Mouse (Mus musculus) lung, embryonic 16.5 days (tissue): Measurements from ENCODE around the gene Iqce. TPM values are rescaled to one million over a fixed set of nuclear protein-coding genes. Genes with fewer than 3 reads are reported as not detected.

Experiments
- ATAC-seq: fragments of 200-750 bp; cut with Nextera tagmentation; 2 replicates; pipeline ENCODE4 v1.8.0; 2017; ENCODE audit warnings: low read depth, mild to moderate bottlenecking, moderate library complexity
- H3K27ac ChIP-seq: fragments of 300-500 bp; sonication (generic); 2 replicates; pipeline ENCODE4 v1.5.1; 2014; ENCODE audit warnings: mild to moderate bottlenecking, control low read depth, low read length
- H3K27me3 ChIP-seq: fragments of 300-500 bp; sonication (generic); 2 replicates; pipeline ENCODE4 v1.6.1; 2014; ENCODE audit warnings: low read depth, low read length, mixed read lengths; ENCODE audit not compliant: control insufficient read depth, insufficient read depth
- H3K36me3 ChIP-seq: fragments of 300-500 bp; sonication (generic); 2 replicates; pipeline ENCODE4 v1.6.1; 2014; ENCODE audit warnings: low read length; ENCODE audit not compliant: control insufficient read depth, insufficient read depth
- H3K4me1 ChIP-seq: fragments of 300-500 bp; sonication (generic); replicated peaks from 2 replicates; pipeline ENCODE4 v1.6.1; 2014; ENCODE audit warnings: low read length, mixed read lengths; ENCODE audit not compliant: control insufficient read depth, insufficient read depth
- H3K4me2 ChIP-seq: fragments of 300-500 bp; sonication (generic); 2 replicates; pipeline ENCODE4 v1.6.1; 2014; ENCODE audit warnings: low read depth, low read length, control low read depth
- H3K4me3 ChIP-seq: fragments of 300-500 bp; sonication (generic); 2 replicates; pipeline ENCODE4 v1.5.1; 2014; ENCODE audit warnings: mild to moderate bottlenecking, low read length, control low read depth
- H3K9ac ChIP-seq: fragments of 300-500 bp; sonication (generic); 2 replicates; pipeline ENCODE4 v1.6.1; 2014; ENCODE audit warnings: low read length, control low read depth
- H3K9me3 ChIP-seq: fragments of 300-500 bp; sonication (generic); 2 replicates; pipeline ENCODE4 v1.6.1; 2016; ENCODE audit warnings: low read length; ENCODE audit not compliant: control insufficient read depth
- WGBS: fragments of 180-500 bp; shearing (Covaris S2); extraction: QIAGEN DNeasy Blood & Tissue Kit; methylation state at CpG from one replicate; pipeline ENCODE4 v1.1.7; 2014; 5-methylcytosine and 5-hydroxymethylcytosine counted together
- polyA plus RNA-seq: library from polyadenylated mRNA; unstranded; fragments of >200 nt; fragmentation: Nextera tagmentation; extraction: Ambion mirVana; gene quantifications from 2 replicates; pipeline ENCODE4 v1.2.1, GENCODE M21; 2015

Iqce gene
- polyA plus RNA-seq, 1 experiment from 2014 or later, result 21.5 TPM

DNA sequence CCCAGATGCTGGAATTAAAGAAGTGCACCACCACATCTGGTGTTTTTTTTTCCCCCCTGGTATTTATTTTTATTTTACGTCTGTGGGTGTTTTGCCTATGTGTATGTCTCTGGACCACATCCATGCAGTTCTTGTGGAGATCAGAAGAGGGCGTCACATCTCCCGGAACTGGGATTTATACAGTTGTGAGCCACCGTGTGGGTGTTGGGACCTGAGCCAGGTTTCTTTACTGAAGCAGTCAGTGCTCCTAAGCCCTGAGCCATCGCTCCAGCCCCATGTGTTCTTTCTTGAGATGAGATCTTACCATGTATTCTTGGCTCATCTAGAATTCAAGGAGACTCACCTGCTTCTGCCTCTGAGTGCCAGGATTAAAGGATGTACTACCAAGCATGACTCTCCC lies 8.9 kb upstream of the Iqce start:
- H3K4me2 ChIP-seq, result no peak overlapping the region
- WGBS, result 81% methylated on average over 5 of the region's 5 CpGs
- H3K4me3 ChIP-seq, result no peak overlapping the region
- H3K9ac ChIP-seq, result no peak overlapping the region
- H3K27me3 ChIP-seq, result no peaks in the 10 kb centered on the region
- peaks cover 1% of the 10 kb centered on the region for H3K4me1 ChIP-seq
- H3K36me3 ChIP-seq, result peaks cover 30% of the 10 kb centered on the region
- no peaks in the 10 kb centered on the region for H3K9me3 ChIP-seq
- no peak for ATAC-seq
- H3K27ac ChIP-seq, result no peak overlapping the region

DNA sequence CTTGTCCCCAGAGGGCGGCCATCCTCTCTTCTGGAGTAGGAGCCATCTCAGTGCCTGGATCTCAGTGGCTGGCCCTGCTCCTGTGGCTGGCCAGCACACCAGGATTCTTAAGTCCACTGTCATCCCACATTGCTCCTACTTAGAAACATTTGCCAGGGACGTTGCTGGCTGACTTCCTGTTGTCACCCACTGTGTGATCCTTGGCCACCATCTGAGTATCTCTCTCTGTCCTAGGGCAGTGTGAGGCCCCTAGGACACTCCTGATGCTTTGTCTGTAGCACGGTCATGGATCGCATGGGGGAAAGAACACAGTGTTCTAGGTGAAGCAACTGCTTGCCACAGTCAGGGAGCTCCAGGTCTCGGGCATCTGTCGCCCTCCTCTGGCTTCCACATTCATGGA lies 8.1 kb upstream of the Iqce start:
- no peak for ATAC-seq

DNA sequence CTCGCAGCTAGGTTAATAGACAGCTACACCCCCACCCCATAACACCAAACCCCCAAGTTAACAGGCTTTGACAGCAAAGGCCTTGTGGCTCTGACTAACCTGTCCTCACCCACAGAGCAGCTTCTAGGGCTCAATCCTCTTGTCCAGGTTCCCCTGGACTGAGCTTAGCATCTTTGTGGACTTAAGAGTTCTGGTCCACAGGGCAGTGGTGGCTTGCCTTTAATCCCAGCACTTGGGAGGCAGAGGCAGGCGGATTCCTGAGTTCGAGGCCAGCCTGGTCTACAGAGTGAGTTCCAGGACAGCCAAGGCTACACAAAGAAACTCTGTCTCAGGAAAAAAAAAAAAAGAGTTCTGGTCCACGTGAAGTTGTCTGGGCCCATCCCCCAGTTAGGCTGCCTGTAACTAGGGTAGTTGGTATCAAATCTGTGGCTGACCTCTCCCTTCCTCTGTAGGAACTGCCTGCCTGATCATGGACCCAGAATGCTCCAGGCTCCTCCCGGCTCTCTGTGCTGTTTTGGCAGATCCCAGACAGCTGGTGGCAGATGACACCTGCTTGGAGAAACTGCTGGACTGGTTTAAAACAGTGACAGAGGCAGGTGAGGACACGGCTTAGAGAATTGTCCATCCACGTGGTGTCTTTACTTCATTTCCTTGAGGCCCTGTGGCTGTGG lies 3.5 kb upstream of the Iqce start:
- no peaks in the 10 kb centered on the region for H3K27me3 ChIP-seq
- H3K9ac ChIP-seq, result peak overlapping the region; percentile 84
- H3K27ac ChIP-seq, result peak overlapping the region; percentile 82
- WGBS, result 49% methylated on average over 7 of the region's 7 CpGs
- peak overlapping the region; percentile 87 for H3K4me2 ChIP-seq
- no peaks in the 10 kb centered on the region for H3K9me3 ChIP-seq
- no peak for ATAC-seq
- H3K4me1 ChIP-seq, result peaks cover 22% of the 10 kb centered on the region
- peaks cover 7% of the 10 kb centered on the region; the same call in 1 of the 2 replicates for H3K36me3 ChIP-seq
- peak overlapping the region; percentile 77 for H3K4me3 ChIP-seq

More for the DNA sequence above, 8.1 kb upstream of the Iqce start:
- Histone ChIP-seq H3K4me1 (peaks cover 9% of the 10 kb centered on the region), H3K9ac (no peak overlapping the region), H3K36me3 (peaks cover 25% of the 10 kb centered on the region), H3K27me3 (no peaks in the 10 kb centered on the region), H3K9me3 (no peaks in the 10 kb centered on the region), H3K4me3 (no peak overlapping the region), H3K4me2 (no peak overlapping the region), H3K27ac (no peak overlapping the region)
- 90% methylated on average over 6 of the region's 6 CpGs for WGBS

DNA sequence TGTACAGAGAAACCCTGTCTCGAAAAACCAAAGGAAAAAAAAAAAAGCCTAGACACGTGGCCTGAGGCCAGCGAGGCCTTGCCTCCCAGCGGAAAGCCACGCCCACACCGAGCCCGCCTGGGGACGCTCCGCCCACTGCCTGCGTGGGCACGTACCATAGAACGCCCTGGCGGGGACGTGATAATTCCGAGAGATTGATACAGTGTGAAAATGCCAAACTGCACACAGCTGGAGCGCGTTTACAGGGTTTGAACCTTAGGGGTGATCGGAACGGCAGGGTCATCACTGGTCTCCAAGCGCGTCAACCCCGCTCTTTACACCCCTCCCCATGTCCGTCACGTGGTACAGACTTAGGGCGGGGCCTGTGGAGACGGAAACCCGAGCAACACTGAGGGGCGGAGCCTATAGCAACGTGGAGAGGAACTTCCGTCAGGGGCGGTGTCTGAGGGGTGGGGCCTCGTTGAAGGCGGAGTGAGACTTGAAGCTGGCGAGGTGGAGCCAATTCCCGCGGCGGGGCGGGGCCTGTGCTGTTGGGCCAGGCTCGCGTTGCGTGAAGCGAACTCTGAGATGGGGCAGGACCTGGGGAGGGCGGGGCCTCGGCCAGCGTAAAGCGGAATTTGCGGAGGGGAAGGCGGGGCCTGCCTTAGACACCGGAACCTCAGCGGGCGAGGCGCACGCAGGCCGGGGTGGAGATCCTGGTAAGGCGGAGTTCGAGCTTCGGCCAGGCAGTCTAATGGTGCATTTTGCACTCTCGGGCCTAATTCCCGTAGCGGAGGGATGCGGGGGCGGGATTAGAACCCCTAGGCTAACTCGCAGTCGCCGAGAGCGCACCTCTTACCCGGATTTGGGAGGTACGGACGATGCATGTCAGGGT lies 2.4 kb upstream of the Iqce start, which contains the start of gene Brat1:
Gene Brat1, plus strand, starts transcription at position 634 of the 874 bp plus-strand sequence.
- under 1% methylated on average over 69 of the region's 69 CpGs for WGBS
- H3K4me1 ChIP-seq, result peaks cover 24% of the 10 kb centered on the region

DNA sequence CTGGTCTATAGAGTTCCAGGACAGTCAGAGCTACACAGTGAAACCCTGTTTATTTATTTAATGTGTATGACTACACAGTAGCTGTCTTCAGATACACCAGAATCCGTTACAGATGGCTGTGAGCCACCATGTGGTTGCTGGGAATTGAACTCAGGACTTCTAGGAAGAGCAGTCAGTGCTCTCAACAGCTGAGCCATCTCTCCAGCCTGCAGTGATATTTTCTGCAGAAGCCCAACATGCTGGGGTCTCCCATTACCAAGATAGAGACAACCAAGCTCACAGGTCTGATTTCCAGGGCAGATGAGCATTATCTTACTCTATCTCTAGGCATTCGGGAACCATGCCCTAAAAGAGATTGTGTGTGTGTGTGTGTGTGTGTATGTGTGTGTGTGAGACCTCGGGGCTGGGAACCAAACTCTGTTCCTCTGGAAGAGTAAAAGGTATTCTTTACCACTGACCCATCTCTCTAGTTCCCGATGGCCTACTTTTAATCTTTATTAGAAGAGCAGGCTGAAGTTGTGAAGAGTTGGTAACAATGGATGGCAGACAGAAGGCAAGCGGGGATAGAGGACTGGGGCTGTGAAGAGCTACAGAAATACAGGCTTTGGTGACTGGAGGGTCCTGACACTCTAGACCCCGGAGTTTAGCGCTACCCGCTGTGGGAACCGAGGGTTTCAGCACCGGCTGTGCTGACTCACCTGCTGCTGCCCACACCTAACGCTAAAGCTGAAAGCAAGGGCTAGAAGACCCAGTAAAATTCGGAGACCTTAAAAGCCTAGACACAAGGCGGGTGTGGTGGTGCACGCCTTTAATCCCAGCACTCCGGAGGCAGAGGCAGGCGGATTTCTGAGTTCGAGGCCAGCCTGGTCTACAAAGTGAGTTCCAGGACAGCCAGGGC lies 1.6 kb upstream of the Iqce start:
- peak overlapping the region; percentile 52 for H3K4me2 ChIP-seq
- WGBS, result 32% methylated on average over 17 of the region's 17 CpGs
- ATAC-seq, result no peak
- H3K9me3 ChIP-seq, result no peaks in the 10 kb centered on the region
- H3K27me3 ChIP-seq, result no peaks in the 10 kb centered on the region
- peak overlapping the region; percentile 25 for H3K9ac ChIP-seq
- peak overlapping the region; percentile 77 for H3K4me3 ChIP-seq
- H3K4me1 ChIP-seq, result peaks cover 24% of the 10 kb centered on the region
- peak overlapping the region; percentile 95 for H3K27ac ChIP-seq
- H3K36me3 ChIP-seq, result no peaks in the 10 kb centered on the region

More for the DNA sequence above, 2.4 kb upstream of the Iqce start, which contains the start of gene Brat1:
- peak within 1 kb of the TSS; percentile 87 for H3K4me2 ChIP-seq
- peak within 1 kb of the TSS; percentile 84 for H3K9ac ChIP-seq
- H3K36me3 ChIP-seq, result no peaks in the 10 kb centered on the region
- H3K27me3 ChIP-seq, result no peaks in the 10 kb centered on the region
- H3K9me3 ChIP-seq, result no peaks in the 10 kb centered on the region
- H3K4me3 ChIP-seq, result peak within 1 kb of the TSS; percentile 77
- peak within 1 kb of the TSS; percentile 95 for H3K27ac ChIP-seq
- peak; percentile 93 for ATAC-seq

DNA sequence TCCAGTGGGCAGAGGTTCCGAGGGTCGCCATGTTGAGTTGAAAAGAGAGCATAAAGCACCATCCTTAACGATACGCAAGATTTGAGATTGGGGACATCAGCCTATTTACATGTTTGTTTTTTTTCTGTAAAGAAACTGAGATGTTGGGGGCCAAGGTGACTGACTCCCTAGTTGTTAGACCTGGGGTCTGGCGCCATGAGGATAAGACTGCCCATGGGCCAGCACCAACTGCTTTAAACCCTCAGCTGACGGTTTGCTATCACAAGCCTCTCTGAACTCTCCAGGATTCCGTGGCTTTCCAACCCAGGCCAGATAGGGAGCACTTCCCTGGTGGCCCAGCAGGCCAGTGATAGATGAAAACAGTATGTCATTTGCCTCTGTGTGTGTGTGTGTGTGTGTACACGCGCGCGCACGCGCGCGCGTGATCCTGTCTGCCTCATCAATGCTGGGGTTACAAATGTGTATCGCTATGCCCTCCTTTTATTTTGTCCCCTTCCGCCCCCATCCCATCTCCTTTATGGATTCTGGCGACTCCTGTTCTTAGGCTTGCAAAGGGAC lies 519 bp upstream of the Iqce start:
- ATAC-seq, result no peak
- H3K36me3 ChIP-seq, result no peaks in the 10 kb centered on the region; the same call in 1 of the 2 replicates
- H3K9me3 ChIP-seq, result no peaks in the 10 kb centered on the region
- H3K27me3 ChIP-seq, result no peaks in the 10 kb centered on the region
- H3K4me1 ChIP-seq, result peaks cover 24% of the 10 kb centered on the region
- H3K9ac ChIP-seq, result peak overlapping the region; percentile 91
- H3K4me3 ChIP-seq, result peak overlapping the region; percentile 88
- WGBS, result 60% methylated on average over 19 of the region's 19 CpGs
- H3K4me2 ChIP-seq, result peak overlapping the region; percentile 89
- peak overlapping the region; percentile 88 for H3K27ac ChIP-seq

DNA sequence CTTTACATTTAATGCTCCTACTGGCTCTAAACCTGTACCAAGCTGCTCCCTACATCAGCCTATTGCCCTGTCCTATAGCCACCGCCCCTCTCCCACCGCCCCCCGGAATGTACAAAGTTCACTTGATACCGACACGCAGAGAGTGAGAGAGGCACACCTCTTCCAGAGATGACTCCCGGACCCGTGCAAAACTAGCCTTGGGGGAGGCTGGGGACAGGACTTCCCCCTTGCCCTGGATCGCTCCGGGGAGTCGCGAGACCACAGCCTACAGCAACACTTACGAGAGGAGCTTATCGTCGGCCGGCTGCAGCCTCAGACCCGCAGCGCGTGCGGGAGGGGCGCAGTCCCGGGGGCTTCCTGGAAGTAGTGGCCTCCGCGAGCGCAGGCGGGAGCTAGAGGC lies 517 bp downstream of the Iqce start:
- H3K9me3 ChIP-seq, result no peaks in the 10 kb centered on the region
- peak overlapping the region; percentile 91 for H3K9ac ChIP-seq
- WGBS, result under 1% methylated on average over 25 of the region's 25 CpGs
- H3K4me2 ChIP-seq, result peak overlapping the region; percentile 89
- peak overlapping the region; percentile 88 for H3K27ac ChIP-seq
- peaks cover 24% of the 10 kb centered on the region for H3K4me1 ChIP-seq
- no peaks in the 10 kb centered on the region for H3K27me3 ChIP-seq
- peak overlapping the region; percentile 88 for H3K4me3 ChIP-seq
- H3K36me3 ChIP-seq, result peaks cover 3% of the 10 kb centered on the region; the same call in 1 of the 2 replicates
- peak; percentile 2 for ATAC-seq

DNA sequence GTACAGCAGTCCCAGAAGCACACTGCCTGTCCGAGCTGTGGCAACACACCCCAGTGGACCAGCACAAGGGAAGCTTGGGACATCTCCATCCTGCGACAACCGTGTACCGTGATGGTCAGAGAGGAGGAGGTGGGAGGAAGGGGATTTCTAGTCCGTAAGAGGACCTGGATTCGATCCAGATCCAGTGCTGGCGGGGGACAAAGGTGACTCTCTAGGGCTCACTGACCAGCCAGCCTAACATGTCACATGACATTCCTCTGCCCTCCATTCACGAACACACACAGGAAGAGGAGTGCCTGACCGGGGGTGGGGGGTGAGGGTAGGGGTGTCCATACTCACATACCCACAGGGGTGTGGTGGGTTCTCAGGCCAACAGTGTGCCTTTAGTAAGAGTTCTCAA lies 2.4 kb downstream of the Iqce start:
- H3K9me3 ChIP-seq, result no peaks in the 10 kb centered on the region
- H3K36me3 ChIP-seq, result peaks cover 3% of the 10 kb centered on the region; the same call in 1 of the 2 replicates
- peaks cover 14% of the 10 kb centered on the region for H3K4me1 ChIP-seq
- no peak overlapping the region for H3K27ac ChIP-seq
- no peak overlapping the region for H3K9ac ChIP-seq
- WGBS, result 70% methylated on average over 9 of the region's 9 CpGs
- no peak overlapping the region for H3K4me3 ChIP-seq
- H3K4me2 ChIP-seq, result no peak overlapping the region
- H3K27me3 ChIP-seq, result no peaks in the 10 kb centered on the region
- no peak for ATAC-seq
